Mouse (Mus musculus): ENCODE data around the gene Ank3. TPM values are rescaled to one million over a fixed set of nuclear protein-coding genes. Genes with fewer than 3 reads are reported as not detected.
A peak's percentile ranks its signal among the peaks of the same experiment; 100 is the strongest.

The Ank3 gene
- polyA plus RNA-seq, 1 experiment from 2014 or later: 34.9 TPM

- DNase-seq (ENCODE audit: low spot score): no peak
- Histone ChIP-seq H3K4me3 (no peak overlapping the region), H3K27ac (replicated peaks) (0 out of 2 replicates have a peak overlapping the region, but pooled peaks have one; percentile 19), H3K36me3 (peaks cover 9% of the 10 kb centered on the region), H3K27me3 (ENCODE audit: low read depth, poor library complexity, severe bottlenecking) (no peaks in the 10 kb centered on the region), H3K9me3 (replicated peaks) (no peaks in the 10 kb centered on the region), H3K4me1 (peaks cover 59% of the 10 kb centered on the region)
- 87% methylated on average over 8 of the region's 8 CpGs for WGBS
These were observed 547.7 kb downstream of the Ank3 start for GRCm38 (mm10) chr10:69946271-69946670.

GRCm38 (mm10) chr10:69947093-69947492 is 548.5 kb downstream of the Ank3 start:
- Histone ChIP-seq H3K27ac (replicated peaks) (no peak overlapping the region), H3K36me3 (peaks cover 6% of the 10 kb centered on the region; the same call in 1 of the 2 replicates), H3K4me3 (no peak overlapping the region), H3K9me3 (replicated peaks) (no peaks in the 10 kb centered on the region), H3K27me3 (ENCODE audit: low read depth, poor library complexity, severe bottlenecking) (no peaks in the 10 kb centered on the region), H3K4me1 (peaks cover 51% of the 10 kb centered on the region)
- DNase-seq (ENCODE audit: low spot score): no peak
- 88% methylated on average over 6 of the region's 6 CpGs for WGBS

DNA sequence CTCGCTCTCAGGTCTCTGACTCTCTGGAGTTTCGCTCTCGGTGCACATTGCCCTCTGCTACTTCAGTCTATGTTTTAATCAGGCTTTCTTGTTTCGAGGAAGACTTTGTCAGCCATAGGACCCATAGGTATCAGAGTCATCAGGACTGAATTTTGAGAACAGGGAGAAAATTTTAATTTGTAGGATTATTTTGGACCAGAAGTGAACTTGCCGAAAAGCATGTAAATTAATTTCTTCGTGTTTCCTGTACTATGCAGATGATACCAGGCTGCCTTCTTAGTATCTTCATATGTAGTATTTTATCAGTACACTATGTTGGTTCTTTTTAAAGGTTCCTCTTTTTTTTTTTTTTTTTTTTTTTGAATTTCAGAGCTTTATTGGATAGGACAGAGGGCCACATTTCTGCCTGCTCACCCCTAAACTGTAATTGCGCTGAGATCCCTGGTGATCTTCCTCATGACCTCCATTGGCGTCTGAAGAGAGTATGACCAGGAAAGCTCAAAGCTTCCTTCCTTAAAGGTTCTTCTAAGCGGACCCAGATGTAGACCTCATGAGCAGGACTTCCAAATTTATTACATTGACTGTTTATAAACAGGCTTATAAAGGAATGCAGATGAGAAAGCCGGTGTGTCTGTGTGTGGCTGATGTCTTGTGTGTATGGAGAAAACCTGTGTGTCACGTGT is 551.8 kb downstream of the Ank3 start:
- Histone ChIP-seq H3K27me3 (ENCODE audit: low read depth, poor library complexity, severe bottlenecking) (no peaks in the 10 kb centered on the region), H3K4me1 (peaks cover 18% of the 10 kb centered on the region), H3K4me3 (no peak overlapping the region), H3K9me3 (replicated peaks) (no peaks in the 10 kb centered on the region), H3K36me3 (peaks cover 21% of the 10 kb centered on the region), H3K27ac (replicated peaks) (no peak overlapping the region)
- no peak for DNase-seq (ENCODE audit: low spot score)
- WGBS: 92% methylated on average over 11 of the region's 11 CpGs

GRCm38 (mm10) chr10:69950919-69951236 is 552.3 kb downstream of the Ank3 start:
- WGBS: 95% methylated on average over 9 of the region's 9 CpGs

DNA sequence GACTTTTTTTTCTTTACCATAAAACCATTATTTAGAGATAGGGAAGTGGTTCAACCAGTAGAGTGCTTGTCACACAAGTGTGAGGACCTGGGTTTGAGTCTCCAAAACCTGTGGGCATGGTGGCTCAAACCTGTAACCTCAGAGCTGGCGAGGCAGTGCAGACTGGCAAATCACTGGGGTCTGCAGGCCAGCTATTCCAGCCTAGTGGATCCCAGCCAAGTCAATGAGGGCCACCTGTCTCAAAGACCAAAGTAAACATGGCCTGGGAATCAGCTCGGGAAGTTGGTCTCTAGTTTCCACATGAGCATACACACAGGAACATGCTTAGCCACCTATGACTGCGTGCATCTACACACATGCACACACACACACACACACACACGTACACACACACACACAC is 552.9 kb downstream of the Ank3 start:
- WGBS: 76% methylated on average over 4 of the region's 4 CpGs
- no peak overlapping the region for H3K4me3 ChIP-seq

More at GRCm38 (mm10) chr10:69950919-69951236, 552.3 kb downstream of the Ank3 start:
- no peak for DNase-seq (ENCODE audit: low spot score)
- H3K36me3 ChIP-seq: peaks cover 26% of the 10 kb centered on the region
- peaks cover 13% of the 10 kb centered on the region for H3K4me1 ChIP-seq
- H3K27ac ChIP-seq (replicated peaks): no peak overlapping the region
- no peaks in the 10 kb centered on the region for H3K9me3 ChIP-seq (replicated peaks)
- no peak overlapping the region for H3K4me3 ChIP-seq
- no peaks in the 10 kb centered on the region for H3K27me3 ChIP-seq (ENCODE audit: low read depth, poor library complexity, severe bottlenecking)

DNA sequence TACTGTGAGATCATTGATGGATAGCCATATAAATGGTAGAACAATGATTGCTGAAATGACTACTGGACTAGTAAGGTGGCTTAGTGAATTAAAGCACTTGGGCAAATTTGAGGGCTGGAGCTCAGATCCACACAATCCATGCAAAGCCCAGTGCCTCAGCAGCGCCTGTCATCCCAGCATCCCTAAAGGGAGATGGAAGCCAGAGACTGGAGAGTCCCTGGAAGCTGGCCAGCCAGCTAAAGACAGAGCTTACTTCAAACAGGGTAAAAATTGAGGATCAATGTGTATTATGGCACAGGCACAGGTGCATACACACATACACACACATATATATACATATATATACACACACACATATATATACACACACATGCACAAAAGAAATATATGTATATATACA is 553.7 kb downstream of the Ank3 start:
- no peak for DNase-seq (ENCODE audit: low spot score)
- H3K4me1 ChIP-seq: peaks cover 9% of the 10 kb centered on the region
- WGBS: 95% methylated on average over 1 of the region's 1 CpGs
- no peak overlapping the region for H3K4me3 ChIP-seq
- H3K27me3 ChIP-seq (ENCODE audit: low read depth, poor library complexity, severe bottlenecking): no peaks in the 10 kb centered on the region
- peaks cover 37% of the 10 kb centered on the region for H3K36me3 ChIP-seq
- no peaks in the 10 kb centered on the region for H3K9me3 ChIP-seq (replicated peaks)
- no peak overlapping the region for H3K27ac ChIP-seq (replicated peaks)

More for the DNA sequence above, 552.9 kb downstream of the Ank3 start:
- Histone ChIP-seq H3K4me1 (peaks cover 9% of the 10 kb centered on the region), H3K9me3 (replicated peaks) (no peaks in the 10 kb centered on the region), H3K36me3 (peaks cover 31% of the 10 kb centered on the region), H3K27ac (replicated peaks) (no peak overlapping the region), H3K27me3 (ENCODE audit: low read depth, poor library complexity, severe bottlenecking) (no peaks in the 10 kb centered on the region)
- no peak for DNase-seq (ENCODE audit: low spot score)

GRCm38 (mm10) chr10:69954657-69955267 is 556.2 kb downstream of the Ank3 start:
- H3K9me3 ChIP-seq (replicated peaks): no peaks in the 10 kb centered on the region
- H3K27me3 ChIP-seq (ENCODE audit: low read depth, poor library complexity, severe bottlenecking): no peaks in the 10 kb centered on the region
- no peak for DNase-seq (ENCODE audit: low spot score)
- H3K27ac ChIP-seq (replicated peaks): no peak overlapping the region
- peaks cover 47% of the 10 kb centered on the region for H3K36me3 ChIP-seq
- no peak overlapping the region for H3K4me3 ChIP-seq
- H3K4me1 ChIP-seq: no peaks in the 10 kb centered on the region
- whole genome bisulfite sequencing: 91% methylated on average over 9 of the region's 9 CpGs

DNA sequence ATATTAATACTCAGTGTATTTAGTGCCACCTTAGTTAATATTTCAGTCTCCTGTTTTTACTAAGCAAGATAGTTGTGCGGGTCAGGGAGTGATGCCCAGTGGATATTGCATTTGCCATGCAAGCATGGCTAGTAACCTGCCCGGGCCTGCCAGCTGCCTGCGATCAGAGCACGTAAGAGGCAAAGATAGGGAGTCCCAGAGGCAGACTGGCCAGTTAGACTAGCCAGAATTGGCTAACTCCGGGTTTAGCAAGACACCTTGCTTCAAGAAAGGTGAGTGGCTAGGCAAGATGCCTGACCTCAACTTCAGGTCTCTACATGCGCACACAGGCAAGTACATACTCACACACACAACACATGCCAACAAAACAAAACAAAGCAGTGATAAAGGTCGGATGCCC is 563.7 kb downstream of the Ank3 start:
- Histone ChIP-seq H3K36me3 (peaks cover 17% of the 10 kb centered on the region), H3K27me3 (ENCODE audit: low read depth, poor library complexity, severe bottlenecking) (no peaks in the 10 kb centered on the region), H3K4me1 (no peaks in the 10 kb centered on the region), H3K4me3 (no peak overlapping the region), H3K9me3 (replicated peaks) (no peaks in the 10 kb centered on the region), H3K27ac (replicated peaks) (no peak overlapping the region)
- no peak for DNase-seq (ENCODE audit: low spot score)
- WGBS: 93% methylated on average over 7 of the region's 7 CpGs

DNA sequence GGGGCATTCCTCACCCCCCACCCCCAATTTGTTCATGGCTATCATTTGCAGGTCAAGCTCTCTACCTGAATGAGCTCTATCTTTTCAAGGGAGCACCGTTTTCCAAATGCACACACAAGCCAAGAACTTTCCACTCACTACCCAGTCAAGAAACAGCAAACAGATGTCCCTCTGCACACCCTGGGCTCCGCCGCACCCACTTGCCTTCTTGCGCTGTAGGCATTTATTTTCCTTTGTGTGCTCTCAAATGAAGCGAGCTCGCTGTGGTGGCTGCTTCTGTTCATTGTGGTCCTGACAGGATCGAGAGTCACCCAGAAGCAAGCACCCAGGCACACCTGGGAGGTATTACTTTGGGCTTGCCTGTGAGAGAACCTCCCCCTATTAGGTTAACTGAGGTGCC is 564.4 kb downstream of the Ank3 start:
- H3K4me3 ChIP-seq: no peak overlapping the region
- H3K36me3 ChIP-seq: peaks cover 22% of the 10 kb centered on the region
- no peak overlapping the region for H3K27ac ChIP-seq (replicated peaks)
- H3K9me3 ChIP-seq (replicated peaks): no peaks in the 10 kb centered on the region
- 88% methylated on average over 7 of the region's 7 CpGs for WGBS
- DNase-seq (ENCODE audit: low spot score): no peak
- H3K27me3 ChIP-seq (ENCODE audit: low read depth, poor library complexity, severe bottlenecking): no peaks in the 10 kb centered on the region
- H3K4me1 ChIP-seq: no peaks in the 10 kb centered on the region

DNA sequence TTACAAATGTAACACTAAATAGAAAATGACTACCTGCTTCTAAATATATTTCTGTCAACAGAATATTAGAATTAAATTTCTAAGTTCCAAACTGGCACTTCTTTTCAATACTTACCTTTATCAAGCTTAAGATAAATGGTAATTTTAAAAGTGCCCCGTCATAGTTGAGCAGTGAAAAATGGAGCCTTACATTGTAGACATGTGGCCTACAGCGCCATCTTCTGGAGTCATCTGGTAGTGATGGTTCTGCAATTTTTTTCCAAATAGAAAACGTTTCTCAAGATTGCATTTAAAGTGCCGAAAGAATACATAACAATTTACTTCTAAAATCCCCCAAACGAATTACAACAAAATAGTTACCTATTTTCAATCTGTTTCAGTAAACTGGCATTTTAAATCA is 566.0 kb downstream of the Ank3 start:
- H3K4me1 ChIP-seq: no peaks in the 10 kb centered on the region
- no peak overlapping the region for H3K27ac ChIP-seq (replicated peaks)
- 11% methylated on average over 5 of the region's 5 CpGs for WGBS
- H3K27me3 ChIP-seq (ENCODE audit: low read depth, poor library complexity, severe bottlenecking): no peaks in the 10 kb centered on the region
- H3K36me3 ChIP-seq: peaks cover 29% of the 10 kb centered on the region
- peak; percentile 40 for DNase-seq (ENCODE audit: low spot score)
- H3K4me3 ChIP-seq: no peak overlapping the region
- no peaks in the 10 kb centered on the region for H3K9me3 ChIP-seq (replicated peaks)

DNA sequence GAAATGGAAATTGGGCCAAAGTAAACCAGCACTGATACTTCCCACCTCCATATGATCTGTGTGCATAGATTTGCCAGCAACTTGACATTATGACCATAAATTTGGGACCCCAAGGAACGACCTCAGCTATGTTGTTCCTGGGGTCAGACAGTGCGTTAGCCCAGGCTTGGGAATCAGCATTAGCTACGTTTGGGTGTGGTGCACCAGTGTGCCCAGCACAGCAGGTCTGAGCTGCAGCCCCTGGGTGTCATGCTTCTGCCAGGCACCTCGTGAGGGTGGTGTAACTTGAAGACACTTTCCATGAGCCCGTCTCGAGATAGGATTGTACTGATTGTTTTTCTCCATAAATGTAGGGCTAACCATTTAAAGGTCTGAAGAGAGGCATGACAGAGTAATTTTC is 566.5 kb downstream of the Ank3 start:
- no peak overlapping the region for H3K27ac ChIP-seq (replicated peaks)
- DNase-seq (ENCODE audit: low spot score): no peak
- 89% methylated on average over 6 of the region's 6 CpGs for WGBS
- peaks cover 30% of the 10 kb centered on the region for H3K36me3 ChIP-seq
- H3K9me3 ChIP-seq (replicated peaks): no peaks in the 10 kb centered on the region
- H3K4me3 ChIP-seq: no peak overlapping the region
- H3K4me1 ChIP-seq: no peaks in the 10 kb centered on the region
- no peaks in the 10 kb centered on the region for H3K27me3 ChIP-seq (ENCODE audit: low read depth, poor library complexity, severe bottlenecking)

DNA sequence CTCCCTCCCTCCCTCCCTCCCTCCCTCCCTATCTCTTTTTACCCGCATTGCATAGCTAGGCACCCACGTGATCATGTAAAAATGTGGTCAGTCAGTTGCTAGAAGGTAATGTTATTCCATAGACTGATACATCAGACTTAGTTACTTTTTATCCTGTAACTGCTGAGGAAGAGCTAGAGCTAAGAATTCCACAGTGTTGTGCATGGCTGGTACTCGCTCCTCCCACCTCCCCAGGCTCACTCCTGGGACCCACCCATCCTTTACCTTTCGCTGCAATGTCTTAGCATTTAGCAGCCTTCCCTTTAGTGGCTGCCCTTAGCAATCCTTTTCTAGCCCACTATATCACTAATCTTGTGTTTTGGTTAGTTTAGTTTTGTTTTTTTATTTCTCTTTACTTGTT is 569.4 kb downstream of the Ank3 start:
- H3K27me3 ChIP-seq (ENCODE audit: low read depth, poor library complexity, severe bottlenecking): no peaks in the 10 kb centered on the region
- no peak overlapping the region for H3K27ac ChIP-seq (replicated peaks)
- no peaks in the 10 kb centered on the region for H3K9me3 ChIP-seq (replicated peaks)
- H3K4me3 ChIP-seq: no peak overlapping the region
- DNase-seq (ENCODE audit: low spot score): no peak
- H3K4me1 ChIP-seq: no peaks in the 10 kb centered on the region
- peaks cover 24% of the 10 kb centered on the region for H3K36me3 ChIP-seq
- 94% methylated on average over 4 of the region's 4 CpGs for WGBS

GRCm38 (mm10) chr10:69979636-69980035 is 581.1 kb downstream of the Ank3 start:
- H3K4me1 ChIP-seq: no peaks in the 10 kb centered on the region
- no peaks in the 10 kb centered on the region for H3K9me3 ChIP-seq (replicated peaks)
- H3K27me3 ChIP-seq (ENCODE audit: low read depth, poor library complexity, severe bottlenecking): no peaks in the 10 kb centered on the region
- 94% methylated on average over 2 of the region's 2 CpGs for WGBS
- peaks cover 79% of the 10 kb centered on the region for H3K36me3 ChIP-seq
- H3K4me3 ChIP-seq: no peak overlapping the region
- DNase-seq (ENCODE audit: low spot score): no peak
- H3K27ac ChIP-seq (replicated peaks): no peak overlapping the region

All from midbrain, embryonic 10.5 days (tissue).